Mouse (Mus musculus) layer of hippocampus, postnatal 10 days (tissue): ENCODE data around the gene D2hgdh. TPM values are rescaled to one million over a fixed set of nuclear protein-coding genes. Genes with fewer than 3 reads are reported as not detected.
"Not testable (repeated sequence)": the region's sequence is repeated elsewhere in the genome, so short reads cannot be mapped to it uniquely, and the experiment has no call there.

ENCODE experiments used
- DNase-seq, 2 experiments: peaks; one replicate each; pipeline ENCODE4 v3.0.0; 2021; ENCODE audit warnings: low spot score in 2 of 2
- total RNA-seq, 2 experiments: library from RNA; stranded (reverse); gene quantifications; 2 replicates each; pipeline ENCODE4 v1.2.3; 2021

Gene D2hgdh
- total RNA-seq, 2 experiments from 2014 or later: 12.9 to 15.4 TPM

GRCm38 (mm10) chr1:93825771-93826539 lies 1.2 kb downstream of the D2hgdh start:
- DNase-seq: peak; percentile 25 to 42

DNA sequence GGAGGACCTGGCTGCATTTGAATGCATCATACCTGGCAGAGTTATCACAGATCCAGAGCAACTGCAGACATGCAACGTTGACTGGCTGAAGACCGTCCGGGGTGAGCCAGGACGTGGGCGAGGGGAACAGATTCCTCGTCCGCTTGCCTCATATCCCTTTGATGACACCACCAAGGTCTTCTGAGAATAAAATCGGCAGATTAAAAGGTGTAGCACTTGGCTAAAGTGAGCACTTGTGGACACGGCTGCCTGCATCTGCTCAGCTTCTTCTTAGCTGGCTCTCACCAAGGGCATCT lies 1.8 kb downstream of the D2hgdh start:
- DNase-seq: no peak

- DNase-seq: not testable (repeated sequence)
These were observed 8.1 kb downstream of the D2hgdh start for GRCm38 (mm10) chr1:93832754-93833360.

DNA sequence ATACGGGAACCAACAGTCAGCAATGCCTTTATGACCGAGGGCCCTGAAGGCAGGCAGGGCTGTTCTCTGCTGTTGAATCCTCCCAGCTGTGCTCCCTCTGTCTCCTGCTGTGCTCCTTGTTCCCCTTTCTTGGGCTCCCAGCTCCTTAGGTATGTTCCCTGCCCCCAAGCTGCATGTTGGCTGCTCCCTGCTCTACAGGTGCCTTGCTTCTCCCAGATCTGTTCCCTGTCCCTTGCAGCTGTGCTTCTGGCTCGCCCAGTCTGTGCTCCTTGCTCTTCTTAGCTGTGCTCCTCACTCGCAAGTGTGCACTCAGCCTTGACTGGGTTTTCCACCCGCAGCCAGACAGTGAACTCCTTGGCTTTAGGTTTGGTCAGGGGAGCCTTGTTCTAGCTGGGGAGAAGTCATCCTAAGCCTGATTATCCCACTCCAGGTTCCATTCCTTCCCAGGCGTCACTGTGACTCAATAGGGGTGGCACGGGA lies 10.0 kb downstream of the D2hgdh start:
- DNase-seq: no peak

DNA sequence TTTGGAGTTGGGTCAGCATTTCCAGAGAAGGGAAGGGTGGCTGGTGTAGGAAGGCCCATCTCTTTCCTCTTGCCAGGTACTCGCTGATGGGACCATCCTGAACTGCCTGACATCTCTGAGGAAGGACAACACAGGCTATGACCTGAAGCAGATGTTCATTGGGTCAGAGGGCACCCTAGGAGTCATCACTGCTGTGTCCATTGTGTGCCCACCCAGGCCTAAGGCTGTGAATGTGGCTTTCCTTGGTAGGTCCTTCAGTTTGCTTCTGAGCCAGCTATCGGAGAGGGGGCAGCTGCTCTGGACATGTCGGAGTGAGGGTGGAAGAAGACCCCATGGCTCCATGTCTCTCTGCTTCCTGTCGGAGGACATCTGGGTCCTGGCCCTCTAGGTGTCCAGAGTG lies 10.5 kb downstream of the D2hgdh start:
- DNase-seq: no peak

DNA sequence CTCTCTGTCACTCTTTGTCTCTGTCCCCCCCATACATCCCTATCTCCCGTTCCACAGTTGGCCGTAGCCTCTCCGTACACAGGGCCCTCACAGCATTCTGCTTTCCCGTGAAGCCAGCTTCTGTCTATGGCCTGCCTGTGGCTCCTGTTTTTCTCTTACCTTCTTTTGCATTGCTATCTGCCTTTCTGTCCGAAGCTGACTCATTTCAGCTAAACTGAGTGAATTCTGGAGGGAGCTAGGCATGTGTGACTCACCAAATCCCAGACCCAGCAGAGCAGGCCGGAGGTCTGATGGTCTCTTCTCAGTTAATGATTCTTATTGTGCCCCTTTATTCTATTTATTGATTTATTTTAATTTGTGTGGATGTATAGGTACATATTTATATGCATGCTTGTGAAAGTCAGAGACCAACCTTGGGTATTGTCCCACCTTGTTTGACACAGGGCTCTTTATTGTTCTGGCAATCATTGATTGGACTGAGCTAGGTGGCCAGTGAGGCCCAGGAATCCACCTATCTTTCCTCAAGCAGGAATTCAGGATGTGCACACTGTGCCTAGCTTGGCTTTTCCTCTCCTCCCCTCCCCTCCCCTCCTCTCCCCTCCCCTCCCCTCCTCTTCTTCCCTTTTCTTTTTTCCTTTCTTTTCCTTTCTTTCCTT lies 11.3 kb downstream of the D2hgdh start:
- no peak for DNase-seq

- no peak for DNase-seq
These were observed 11.8 kb downstream of the D2hgdh start for GRCm38 (mm10) chr1:93836532-93836913.

DNA sequence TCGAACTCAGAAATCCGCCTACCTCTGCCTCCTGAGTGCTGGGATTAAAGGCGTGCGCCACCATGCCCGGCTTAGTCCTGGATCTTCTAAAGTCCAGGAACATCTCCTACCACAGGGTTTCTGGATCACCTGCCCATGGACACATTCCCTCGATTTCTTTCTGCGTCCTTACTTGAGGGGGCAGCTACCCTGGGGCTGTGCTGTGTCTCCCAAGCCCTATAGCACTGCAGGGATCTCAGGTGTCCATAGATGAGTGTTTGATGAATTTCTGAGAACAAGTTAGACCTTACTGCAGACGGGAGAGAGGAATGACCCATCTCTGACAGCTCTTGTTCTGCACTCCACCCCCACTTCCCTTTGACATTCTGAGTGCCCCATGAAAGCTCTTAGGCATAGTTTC lies 12.6 kb downstream of the D2hgdh start:
- DNase-seq: no peak

GRCm38 (mm10) chr1:93838569-93838968 lies 13.9 kb downstream of the D2hgdh start:
- DNase-seq: not testable (repeated sequence)

DNA sequence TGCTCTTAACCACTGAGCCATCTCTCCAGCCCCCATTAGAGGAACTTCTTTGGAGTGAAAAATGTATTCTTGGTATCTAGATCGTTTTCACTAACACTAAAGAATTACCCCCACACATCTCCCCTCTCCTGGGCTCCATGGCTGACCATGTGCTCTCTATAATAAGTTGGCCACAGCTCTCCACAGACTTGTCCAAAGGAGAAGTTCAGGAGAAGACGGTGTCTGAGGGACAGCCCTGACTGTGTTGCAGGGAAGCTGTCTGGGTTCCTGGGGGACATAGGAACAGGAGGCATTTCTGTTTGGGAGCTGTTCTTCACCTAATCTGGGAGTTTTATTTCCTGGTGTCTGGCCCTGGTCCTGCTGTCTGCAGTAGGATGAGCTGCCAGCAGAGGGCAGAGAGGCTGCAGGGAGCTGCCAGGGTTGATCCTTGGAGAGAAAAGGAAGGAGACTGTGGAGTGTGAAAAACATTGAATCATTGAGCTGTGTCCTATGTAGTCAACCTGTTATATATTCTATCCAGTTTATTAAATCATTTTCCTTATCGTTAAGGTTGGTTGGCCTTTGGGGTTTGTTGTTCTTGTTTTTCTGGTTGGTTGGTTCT lies 21.2 kb downstream of the D2hgdh start:
- not testable (repeated sequence) for DNase-seq

DNA sequence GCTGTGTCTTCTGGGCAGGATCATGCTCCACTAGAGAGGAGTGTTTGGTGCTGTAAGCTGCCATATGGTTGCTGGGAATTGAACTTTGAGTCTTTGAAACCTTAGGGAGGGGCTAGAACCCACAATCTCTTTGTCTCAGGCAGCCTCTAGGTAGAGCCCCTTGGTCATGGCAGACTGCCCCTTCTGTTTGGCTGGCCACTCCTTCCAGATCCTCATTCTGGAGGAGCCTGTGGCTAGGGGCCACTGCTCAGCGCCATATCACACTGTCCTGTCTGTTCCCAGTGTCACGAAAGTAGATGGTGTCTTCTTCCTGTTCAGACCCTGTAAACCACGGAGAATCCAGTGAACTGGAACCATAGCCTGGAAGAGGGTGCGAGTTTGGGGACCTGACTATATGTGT lies 31.1 kb downstream of the D2hgdh start:
- not testable (repeated sequence) for DNase-seq

DNA sequence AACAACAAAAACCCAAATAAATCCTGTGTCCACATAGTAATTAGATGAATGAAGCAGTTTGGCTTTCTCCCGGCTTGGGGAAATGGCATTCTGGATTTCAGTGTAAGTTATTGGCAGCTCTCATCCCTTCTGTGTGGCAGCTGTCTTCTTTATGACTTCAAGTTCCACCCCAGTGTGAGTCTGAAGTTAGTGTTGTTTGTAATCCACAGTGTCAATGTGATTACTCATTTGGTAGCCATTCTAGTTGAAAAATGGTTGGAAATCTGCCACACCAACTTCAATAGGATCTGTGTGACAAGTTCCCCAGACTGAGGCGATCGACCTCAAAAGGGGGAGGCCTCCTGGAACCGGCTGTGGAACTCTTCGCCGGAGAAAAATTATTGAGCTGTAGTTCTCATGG lies 32.7 kb downstream of the D2hgdh start:
- DNase-seq: no peak

GRCm38 (mm10) chr1:93857991-93858390 lies 33.3 kb downstream of the D2hgdh start:
- no peak for DNase-seq

DNA sequence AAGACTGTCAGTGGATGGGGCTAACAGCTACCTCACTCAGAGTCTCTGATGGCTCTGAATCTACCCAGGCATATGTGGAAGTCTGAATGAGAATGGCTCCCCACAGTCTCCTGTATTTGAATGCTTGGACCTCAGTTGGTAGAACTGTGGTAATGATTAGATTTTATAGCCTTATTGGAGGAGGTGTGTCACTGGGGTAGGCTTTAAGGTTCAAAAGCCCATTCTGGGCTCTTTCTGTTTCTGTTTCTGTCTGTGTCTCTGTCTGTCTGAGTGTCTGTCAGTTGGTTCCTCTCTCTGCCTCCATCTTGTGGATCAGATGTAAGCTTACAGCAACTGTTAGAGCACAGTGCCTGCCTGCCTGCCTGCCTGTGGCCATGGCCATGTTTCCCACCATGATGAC lies 34.9 kb downstream of the D2hgdh start:
- no peak for DNase-seq

- not testable (repeated sequence) for DNase-seq
These were observed 36.3 kb downstream of the D2hgdh start, which contains the start of gene Gal3st2 for GRCm38 (mm10) chr1:93861048-93861447. Gene Gal3st2, plus strand, starts transcription at chr1:93861306.

DNA sequence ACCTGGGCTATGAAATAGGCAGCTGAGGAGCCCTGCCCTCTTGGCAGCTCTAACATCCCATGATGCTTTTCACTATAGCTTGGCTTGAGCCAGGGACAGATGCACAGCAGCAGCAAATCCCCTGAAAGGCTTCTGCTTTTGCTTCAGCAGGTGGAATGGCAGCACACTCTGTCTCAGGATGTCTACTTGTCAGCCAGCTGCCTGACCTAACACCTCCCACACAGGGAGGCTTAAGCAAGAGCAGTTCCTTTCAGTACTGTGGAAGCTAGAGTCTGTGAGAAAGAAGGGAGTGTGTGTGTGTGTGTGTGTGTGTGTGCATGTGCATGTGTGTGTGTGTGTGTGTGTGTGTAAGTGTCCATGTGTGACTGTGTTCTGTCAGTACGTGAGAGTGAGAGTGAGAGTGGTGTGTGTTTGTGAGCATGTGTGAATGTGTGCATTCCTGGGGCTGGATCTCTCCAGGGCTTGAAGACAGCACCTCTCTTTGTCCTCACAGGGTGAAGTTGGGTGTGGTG lies 46.9 kb downstream of the D2hgdh start:
- DNase-seq: not testable (repeated sequence)

DNA sequence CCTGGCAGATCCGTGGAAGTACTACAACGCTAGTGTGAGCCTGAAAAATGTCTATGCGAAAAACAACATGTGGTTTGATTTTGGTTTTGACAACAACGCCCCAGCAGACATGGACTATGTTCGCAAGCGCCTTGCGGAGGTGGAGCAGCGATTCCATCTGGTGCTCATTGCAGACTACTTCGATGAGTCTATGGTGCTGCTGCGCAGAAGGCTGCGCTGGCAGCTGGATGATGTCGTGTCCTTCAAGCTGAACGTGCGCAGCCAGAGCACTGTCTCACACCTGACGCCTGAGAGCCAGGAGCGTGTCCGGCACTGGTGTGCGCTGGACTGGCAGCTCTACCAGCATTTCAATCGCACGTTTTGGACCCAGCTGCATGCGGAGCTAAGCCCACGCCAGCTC lies 49.7 kb downstream of the D2hgdh start:
- DNase-seq: not testable (repeated sequence)

- DNase-seq: not testable (repeated sequence)
These were observed 57.1 kb downstream of the D2hgdh start for GRCm38 (mm10) chr1:93881778-93882177.

DNA sequence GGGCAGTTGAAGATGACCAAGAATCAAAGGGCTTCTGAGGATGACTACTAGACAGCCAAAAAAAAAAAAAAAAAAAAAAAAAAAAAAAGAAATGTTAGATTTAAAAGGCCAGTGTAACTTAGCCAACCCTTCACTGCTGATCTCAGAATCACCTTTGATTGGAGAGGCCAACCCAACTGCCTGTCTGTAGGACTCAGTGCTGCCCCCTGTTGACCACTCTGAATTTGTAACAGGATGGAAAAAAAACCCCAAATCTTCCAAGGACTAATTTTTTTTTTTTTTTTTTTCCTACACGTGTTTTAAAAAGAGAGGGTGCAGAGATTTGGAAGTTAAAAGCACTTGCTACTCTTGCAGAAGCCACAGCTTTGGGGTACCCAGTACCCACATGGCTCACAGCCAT lies 66.2 kb downstream of the D2hgdh start:
- DNase-seq: not testable (repeated sequence)

DNA sequence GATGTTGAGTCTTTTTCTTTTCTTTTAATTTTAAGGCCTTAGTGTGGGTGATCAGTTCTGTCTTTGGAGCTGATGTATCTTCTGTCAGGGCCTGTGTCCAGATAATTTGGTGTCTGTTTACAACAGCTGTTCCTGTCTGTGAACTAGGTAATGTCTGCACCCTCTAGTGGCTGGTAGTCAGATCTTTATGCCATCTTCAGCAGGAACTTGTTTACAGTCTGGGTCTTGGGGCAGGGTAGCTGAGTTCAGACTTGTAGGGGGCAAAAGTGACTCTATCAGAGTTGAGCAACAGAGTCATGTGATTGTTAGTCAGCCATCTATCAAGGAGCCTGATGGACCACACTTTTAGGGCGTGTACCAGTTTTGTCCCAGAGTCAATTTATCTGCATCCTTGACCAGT lies 72.7 kb downstream of the D2hgdh start:
- not testable (repeated sequence) for DNase-seq

- DNase-seq: not testable (repeated sequence)
These were observed 76.6 kb downstream of the D2hgdh start for GRCm38 (mm10) chr1:93901291-93901690.
